10 mouse cellular contexts compared by ENCODE assay signal in genomic region chr6:53721595-53721994, GRCm38 (mm10).
DNase-seq lines count a peak whose midpoint lies in the region; ATAC-seq and TF ChIP-seq lines count a peak whose summit lies in the region.
"Had no signal": no experiment of that assay in that cellular context is flagged by ENCODE, and none has a peak within 500 bp of the region (broad histone marks: within the 10 kb centered on the region; RNA-seq: fewer than 3 reads in every experiment).

No protein-coding gene starts in this region.

- H3K9me3 ChIP-seq in midbrain, embryonic 10.5 days (replicated peaks): no peaks in the 10 kb centered on the region
- no peaks in the 10 kb centered on the region for H3K9me3 ChIP-seq in midbrain, embryonic 15.5 days
- no peaks in the 10 kb centered on the region for H3K9me3 ChIP-seq in intestine, postnatal 0 days (ENCODE audit: control insufficient read depth)
- no peaks in the 10 kb centered on the region for H3K9me3 ChIP-seq in limb, embryonic 10.5 days (replicated peaks)
- H3K9me3 ChIP-seq in neural tube, embryonic 13.5 days: no peaks in the 10 kb centered on the region
- H3K9me3 ChIP-seq: embryonic facial prominence, embryonic 12.5 days; stomach, embryonic 15.5 days had no signal

- peak; percentile 93 for TF ChIP-seq CTCF in intestine, postnatal 0 days (IDR thresholded peaks at IDR 0.05; ENCODE audit: low read depth)

- peak; percentile 66 for DNase-seq in midbrain, embryonic 10.5 days (ENCODE audit: low spot score)
- DNase-seq in cerebellum, adult 9-10 months: peak; percentile 86
- DNase-seq in frontal cortex, postnatal 14 days (ENCODE audit: low spot score in 2 of 2): peak; percentile 34 to 61
- peak; percentile 84 for DNase-seq in limb, embryonic 10.5 days (ENCODE audit: low spot score)
- peak; percentile 55 for DNase-seq in thymus, postnatal 0 days (ENCODE audit: low spot score)

- H3K4me1 ChIP-seq in midbrain, embryonic 10.5 days: no peaks in the 10 kb centered on the region
- H3K4me1 ChIP-seq in midbrain, embryonic 15.5 days: no peaks in the 10 kb centered on the region
- no peaks in the 10 kb centered on the region for H3K4me1 ChIP-seq in intestine, postnatal 0 days (replicated peaks; ENCODE audit: control insufficient read depth, insufficient read depth, low read length)
- peaks cover 24% of the 10 kb centered on the region for H3K4me1 ChIP-seq in limb, embryonic 10.5 days
- peaks cover 4% of the 10 kb centered on the region; the same call in 1 of the 2 replicates for H3K4me1 ChIP-seq in neural tube, embryonic 13.5 days (replicated peaks)
- H3K4me1 ChIP-seq: stomach, embryonic 15.5 days had no signal

- no peaks in the 10 kb centered on the region for H3K36me3 ChIP-seq in midbrain, embryonic 10.5 days
- H3K36me3 ChIP-seq in midbrain, embryonic 15.5 days (replicated peaks): no peaks in the 10 kb centered on the region
- no peaks in the 10 kb centered on the region for H3K36me3 ChIP-seq in intestine, postnatal 0 days (ENCODE audit: control insufficient read depth, insufficient read depth)
- no peaks in the 10 kb centered on the region for H3K36me3 ChIP-seq in limb, embryonic 10.5 days
- H3K36me3 ChIP-seq in neural tube, embryonic 13.5 days: no peaks in the 10 kb centered on the region
- H3K36me3 ChIP-seq: embryonic facial prominence, embryonic 12.5 days; stomach, embryonic 15.5 days had no signal

- H3K4me3 ChIP-seq in midbrain, embryonic 10.5 days: no peak overlapping the region
- H3K4me3 ChIP-seq in midbrain, embryonic 15.5 days: no peak overlapping the region
- H3K4me3 ChIP-seq in intestine, postnatal 0 days (ENCODE audit: low read depth, low read length): no peak overlapping the region
- no peak overlapping the region for H3K4me3 ChIP-seq in limb, embryonic 10.5 days
- no peak overlapping the region for H3K4me3 ChIP-seq in neural tube, embryonic 13.5 days
- H3K4me3 ChIP-seq: embryonic facial prominence, embryonic 12.5 days; stomach, embryonic 15.5 days had no signal

- no peak overlapping the region for H3K4me2 ChIP-seq in midbrain, embryonic 15.5 days
- H3K4me2 ChIP-seq in intestine, postnatal 0 days (replicated peaks; ENCODE audit: low read depth): no peak overlapping the region
- H3K4me2 ChIP-seq in neural tube, embryonic 13.5 days: no peak overlapping the region
- H3K4me2 ChIP-seq: embryonic facial prominence, embryonic 12.5 days; stomach, embryonic 15.5 days had no signal

- no peak overlapping the region for H3K9ac ChIP-seq in midbrain, embryonic 15.5 days
- no peak overlapping the region for H3K9ac ChIP-seq in intestine, postnatal 0 days (ENCODE audit: low read depth, low read length)
- H3K9ac ChIP-seq in neural tube, embryonic 13.5 days: no peak overlapping the region
- H3K9ac ChIP-seq: embryonic facial prominence, embryonic 12.5 days; stomach, embryonic 15.5 days had no signal

- H3K27me3 ChIP-seq in midbrain, embryonic 10.5 days (ENCODE audit: low read depth, poor library complexity, severe bottlenecking): peaks cover 18% of the 10 kb centered on the region
- H3K27me3 ChIP-seq in midbrain, embryonic 15.5 days (replicated peaks): no peaks in the 10 kb centered on the region; the same call in 1 of the 2 replicates
- no peaks in the 10 kb centered on the region for H3K27me3 ChIP-seq in intestine, postnatal 0 days (replicated peaks; ENCODE audit: control insufficient read depth, insufficient read depth, low read length)
- H3K27me3 ChIP-seq in limb, embryonic 10.5 days (ENCODE audit: low read depth, poor library complexity, severe bottlenecking): peaks cover 21% of the 10 kb centered on the region
- peaks cover 14% of the 10 kb centered on the region for H3K27me3 ChIP-seq in neural tube, embryonic 13.5 days
- H3K27me3 ChIP-seq: embryonic facial prominence, embryonic 12.5 days; stomach, embryonic 15.5 days had no signal

- 14% methylated on average over 9 of the region's 9 CpGs for WGBS in midbrain, embryonic 10.5 days
- 9% methylated on average over 9 of the region's 9 CpGs for WGBS in midbrain, embryonic 15.5 days
- WGBS in intestine, postnatal 0 days: 10% methylated on average over 9 of the region's 9 CpGs
- 12% methylated on average over 9 of the region's 9 CpGs for WGBS in limb, embryonic 10.5 days
- 16% methylated on average over 9 of the region's 9 CpGs for WGBS in neural tube, embryonic 13.5 days

- H3K27ac ChIP-seq in midbrain, embryonic 10.5 days (replicated peaks): no peak overlapping the region
- no peak overlapping the region for H3K27ac ChIP-seq in midbrain, embryonic 15.5 days
- no peak overlapping the region for H3K27ac ChIP-seq in intestine, postnatal 0 days (ENCODE audit: low read depth, low read length)
- H3K27ac ChIP-seq in limb, embryonic 10.5 days: no peak overlapping the region
- no peak overlapping the region for H3K27ac ChIP-seq in neural tube, embryonic 13.5 days (replicated peaks)
- H3K27ac ChIP-seq: embryonic facial prominence, embryonic 12.5 days; stomach, embryonic 15.5 days had no signal

- ATAC-seq in midbrain, embryonic 15.5 days (replicated peaks): no peak
- no peak for ATAC-seq in intestine, postnatal 0 days
- peak; percentile 32; the same call in 1 of the 2 replicates for ATAC-seq in neural tube, embryonic 13.5 days (ENCODE audit: low read depth)
